Mouse (Mus musculus): ENCODE measurements around the gene Ptar1.

GRCm38 (mm10) chr19:23759322-23759945 lies 72.2 kb downstream of the Ptar1 start:
- no peak for TF ChIP-seq CTCF (IDR thresholded peaks at IDR 0.05; ENCODE audit: borderline replicate concordance, insufficient read depth, low read length)
- no peak for TF ChIP-seq POLR2A (IDR thresholded peaks at IDR 0.05; ENCODE audit: low read depth, low read length)
